Mouse (Mus musculus): ENCODE results near the gene Tbc1d9b.
A peak's percentile ranks its signal among the peaks of the same experiment; 100 is the strongest.
"Not testable (repeated sequence)": the region's sequence is repeated elsewhere in the genome, so short reads cannot be mapped to it uniquely, and the experiment has no call there.

Tbc1d9b gene

DNA sequence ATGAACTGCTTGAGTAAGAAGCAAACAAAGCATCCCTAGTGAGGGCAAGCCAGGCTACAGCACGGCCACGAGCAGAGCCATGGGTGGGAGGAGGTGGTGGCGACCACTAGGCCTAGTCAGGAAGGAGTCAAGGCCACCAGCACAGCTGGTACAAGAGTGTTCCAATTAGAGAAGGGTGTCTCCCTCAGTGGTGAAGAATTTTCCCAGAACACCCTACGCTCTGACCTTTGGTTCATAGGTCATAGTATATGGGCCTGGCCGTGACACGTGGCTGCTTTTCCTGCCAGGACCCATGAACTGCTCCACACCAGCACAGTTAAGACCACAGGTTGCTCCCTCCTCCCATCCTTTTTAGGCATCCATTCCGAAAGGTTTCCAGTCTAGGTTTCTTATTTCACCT, 8.4 kb downstream of the Tbc1d9b start:
- no peak for DNase-seq

DNA sequence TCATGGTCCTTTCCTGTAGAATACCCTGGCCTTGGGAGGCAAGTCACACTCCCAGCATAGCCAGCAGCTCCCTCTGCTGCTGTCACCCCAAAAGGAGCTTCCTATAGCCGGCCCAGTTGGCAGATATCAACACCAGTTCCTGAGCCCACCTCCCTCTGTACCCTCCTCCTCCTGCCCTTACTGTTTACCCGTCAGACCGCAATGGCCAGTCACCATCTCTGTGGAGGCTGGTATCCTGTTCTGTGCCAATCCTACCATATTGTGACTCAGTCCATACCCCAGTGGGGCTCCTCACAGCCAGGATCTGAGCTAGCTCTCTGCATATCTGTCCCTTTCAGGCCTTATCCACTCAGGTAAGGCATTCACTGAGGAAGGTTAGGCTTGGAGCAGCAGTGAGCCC, 14.3 kb downstream of the Tbc1d9b start:
- DNase-seq, result no peak

- DNase-seq, result no peak
Observed at GRCm38 (mm10) chr11:50146121-50146520, 14.9 kb downstream of the Tbc1d9b start.

GRCm38 (mm10) chr11:50147267-50147957, 16.2 kb downstream of the Tbc1d9b start:
- DNase-seq, result no peak

GRCm38 (mm10) chr11:50147958-50148476, 16.8 kb downstream of the Tbc1d9b start:
- DNase-seq, result peak; percentile 58

GRCm38 (mm10) chr11:50149200-50149599, 18.0 kb downstream of the Tbc1d9b start:
- no peak for DNase-seq

DNA sequence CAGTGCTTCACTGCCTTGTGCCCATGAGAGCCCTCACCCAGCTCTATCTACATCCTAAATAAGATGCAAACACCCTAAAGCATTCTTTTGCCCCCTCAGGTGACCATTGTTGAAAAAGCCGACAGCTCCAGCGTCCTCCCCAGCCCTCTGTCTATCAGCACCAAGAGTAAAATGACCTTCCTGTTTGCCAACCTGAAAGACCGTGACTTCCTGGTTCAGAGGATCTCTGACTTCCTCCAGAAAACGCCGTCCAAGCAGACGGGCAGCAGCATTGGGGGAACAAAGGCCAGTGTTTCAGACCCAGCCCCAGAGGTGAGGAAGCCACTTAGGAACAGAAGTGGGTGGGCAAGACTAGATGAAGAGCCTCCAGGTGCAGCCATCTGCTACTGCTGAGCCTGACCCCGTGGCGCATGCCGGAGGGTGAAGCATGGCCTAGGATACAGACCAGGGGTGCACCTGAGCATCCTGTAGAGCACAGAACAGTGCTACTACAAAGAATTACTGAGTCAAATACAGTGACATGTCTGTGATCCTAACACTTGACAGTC, 18.5 kb downstream of the Tbc1d9b start:
- no peak for DNase-seq

DNA sequence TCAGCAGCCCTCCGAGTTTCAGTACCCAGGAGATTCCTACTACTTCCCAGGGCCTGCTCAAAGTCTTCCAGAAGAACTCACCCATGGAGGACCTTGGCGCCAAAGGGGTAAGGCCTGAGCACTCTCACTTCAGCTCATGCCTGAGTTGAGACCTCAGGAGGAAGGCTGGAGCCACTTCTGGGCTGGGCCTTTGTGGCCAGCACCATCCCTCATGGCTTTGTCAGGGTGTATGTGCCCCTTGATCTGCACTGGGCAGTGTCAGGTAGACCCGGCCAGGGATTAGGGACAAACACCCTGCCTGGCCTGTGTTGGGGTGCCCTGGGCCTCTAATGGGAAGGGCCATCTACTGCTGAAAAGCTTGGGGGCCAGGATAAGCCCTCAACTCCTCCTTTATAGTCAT, 20.2 kb downstream of the Tbc1d9b start:
- no peak for DNase-seq

DNA sequence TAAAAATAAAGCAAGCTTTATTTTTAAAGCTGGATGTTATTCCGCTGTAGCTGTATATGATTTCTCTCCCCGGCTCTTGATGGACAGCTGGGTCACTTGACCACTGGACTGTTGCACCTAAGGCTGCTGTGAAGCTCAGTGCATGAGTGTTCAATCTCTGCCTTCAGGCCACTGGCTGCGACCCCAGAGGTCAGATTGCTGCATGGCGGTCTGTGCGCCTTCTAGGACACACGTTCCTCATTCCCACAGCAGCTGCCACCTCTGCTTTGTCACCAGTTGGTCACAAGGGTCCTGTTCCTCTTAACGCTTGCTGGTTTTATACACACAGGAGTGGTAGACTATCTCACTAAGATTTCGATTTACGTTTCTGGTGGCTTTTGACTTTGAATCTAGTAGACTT, 23.0 kb downstream of the Tbc1d9b start:
- DNase-seq, result no peak

DNA sequence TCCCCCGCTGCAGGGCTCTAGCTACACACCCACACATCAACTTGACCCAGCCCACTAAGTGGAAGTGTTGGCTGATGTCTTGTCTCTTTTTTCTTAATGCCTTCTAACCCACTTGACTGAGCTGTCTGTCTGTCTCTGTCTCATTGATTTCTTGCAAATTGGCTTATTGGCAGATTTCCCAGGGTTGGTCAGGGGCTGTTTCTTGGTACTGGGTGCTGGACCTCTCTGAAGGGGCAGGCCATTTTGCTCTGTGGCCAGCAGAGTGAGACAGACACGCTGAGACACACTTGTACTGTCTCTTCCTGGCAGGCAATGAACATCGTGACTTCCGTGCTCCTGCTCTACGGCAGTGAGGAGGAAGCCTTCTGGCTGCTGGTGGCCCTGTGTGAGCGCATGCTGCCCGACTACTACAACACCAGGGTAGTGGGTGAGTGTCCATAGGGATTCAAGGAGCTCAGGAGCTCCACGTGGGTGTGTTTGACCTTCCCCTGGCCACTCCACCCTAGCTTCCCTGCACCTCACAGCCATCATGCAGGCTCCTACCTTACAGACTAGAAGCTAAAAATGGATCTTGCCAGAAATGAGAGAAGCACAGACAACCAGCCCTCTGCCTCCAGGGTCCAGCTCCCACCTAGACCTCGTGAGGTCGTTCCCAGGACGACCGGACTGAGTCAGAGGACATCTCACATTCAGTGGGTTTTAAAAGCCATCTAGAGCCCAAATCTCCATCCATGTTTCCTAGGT, 23.8 kb downstream of the Tbc1d9b start:
- no peak for DNase-seq

GRCm38 (mm10) chr11:50155785-50156184, 24.6 kb downstream of the Tbc1d9b start:
- DNase-seq, result no peak

DNA sequence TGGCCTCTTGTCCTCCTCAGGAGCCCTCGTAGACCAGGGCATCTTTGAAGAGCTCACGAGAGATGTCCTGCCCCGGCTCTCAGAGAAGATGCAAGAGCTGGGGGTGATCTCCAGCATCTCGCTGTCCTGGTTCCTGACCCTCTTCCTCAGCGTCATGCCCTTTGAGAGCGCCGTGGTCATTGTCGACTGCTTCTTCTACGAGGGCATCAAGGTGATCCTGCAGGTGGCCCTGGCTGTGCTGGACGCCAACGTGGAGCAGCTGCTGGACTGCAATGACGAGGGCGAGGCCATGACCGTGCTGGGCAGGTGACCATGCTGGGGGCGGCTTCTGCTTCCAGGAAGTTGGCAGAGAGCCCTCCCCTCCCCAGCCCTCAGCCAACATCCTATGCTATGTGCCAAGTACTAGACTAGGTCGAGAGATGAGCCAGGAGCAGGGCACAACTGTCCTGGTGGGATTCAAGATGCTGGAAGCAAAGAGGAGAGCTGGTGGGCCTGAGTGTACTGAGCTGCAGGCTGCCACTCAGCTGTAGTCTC, 25.6 kb downstream of the Tbc1d9b start:
- DNase-seq, result no peak

DNA sequence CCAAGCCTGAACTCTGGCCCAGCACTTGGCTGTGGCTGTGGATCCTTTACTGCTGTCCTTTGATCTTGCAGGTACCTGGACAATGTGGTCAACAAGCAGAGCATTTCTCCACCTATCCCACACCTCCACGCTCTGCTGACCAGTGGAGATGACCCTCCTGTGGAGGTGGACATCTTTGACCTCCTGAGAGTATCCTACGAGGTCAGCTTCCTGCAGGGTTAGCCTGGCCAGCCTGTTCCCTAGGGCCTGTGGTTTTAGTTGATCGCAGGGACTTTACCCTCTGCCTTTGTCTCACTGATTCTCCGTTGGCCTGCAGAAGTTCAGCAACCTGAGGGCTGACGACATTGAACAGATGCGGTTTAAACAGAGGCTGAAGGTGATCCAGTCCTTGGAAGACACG, 27.1 kb downstream of the Tbc1d9b start:
- DNase-seq, result no peak

GRCm38 (mm10) chr11:50159347-50159746, 28.2 kb downstream of the Tbc1d9b start:
- DNase-seq, result no peak

DNA sequence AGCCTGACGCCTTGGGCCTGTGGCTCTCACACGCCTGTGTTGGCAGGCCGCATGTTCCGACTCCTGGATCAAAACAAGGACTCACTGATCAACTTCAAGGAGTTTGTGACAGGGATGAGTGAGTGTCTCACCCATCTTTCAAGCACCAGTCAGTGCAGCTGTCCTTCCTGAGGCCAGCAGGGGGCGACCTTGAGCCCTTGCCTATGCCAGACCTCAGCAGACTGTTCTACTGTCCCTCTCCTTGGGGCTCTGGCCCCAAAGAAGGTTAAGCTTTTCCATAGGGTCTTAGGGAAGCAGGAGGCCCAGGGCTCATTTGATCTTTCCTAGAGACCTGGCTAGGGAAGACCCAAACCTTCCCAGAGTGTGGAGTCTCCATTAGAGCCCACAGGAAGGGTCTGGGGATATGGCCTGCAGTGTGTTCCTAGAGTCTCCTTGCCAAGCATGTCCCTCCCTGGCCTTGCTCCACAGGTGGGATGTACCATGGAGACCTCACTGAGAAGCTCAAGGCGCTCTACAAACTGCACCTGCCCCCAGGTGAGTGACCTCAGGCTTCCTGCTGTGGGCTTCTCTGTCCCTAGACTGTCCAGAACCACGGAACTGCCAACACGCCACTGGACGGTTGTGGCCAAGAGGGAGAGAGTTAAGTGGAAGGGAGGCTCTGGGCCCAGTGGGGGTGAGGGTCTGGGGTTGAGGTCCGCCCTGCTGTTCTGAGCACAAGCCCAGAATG, 30.5 kb downstream of the Tbc1d9b start:
- DNase-seq, result peak; percentile 62

DNA sequence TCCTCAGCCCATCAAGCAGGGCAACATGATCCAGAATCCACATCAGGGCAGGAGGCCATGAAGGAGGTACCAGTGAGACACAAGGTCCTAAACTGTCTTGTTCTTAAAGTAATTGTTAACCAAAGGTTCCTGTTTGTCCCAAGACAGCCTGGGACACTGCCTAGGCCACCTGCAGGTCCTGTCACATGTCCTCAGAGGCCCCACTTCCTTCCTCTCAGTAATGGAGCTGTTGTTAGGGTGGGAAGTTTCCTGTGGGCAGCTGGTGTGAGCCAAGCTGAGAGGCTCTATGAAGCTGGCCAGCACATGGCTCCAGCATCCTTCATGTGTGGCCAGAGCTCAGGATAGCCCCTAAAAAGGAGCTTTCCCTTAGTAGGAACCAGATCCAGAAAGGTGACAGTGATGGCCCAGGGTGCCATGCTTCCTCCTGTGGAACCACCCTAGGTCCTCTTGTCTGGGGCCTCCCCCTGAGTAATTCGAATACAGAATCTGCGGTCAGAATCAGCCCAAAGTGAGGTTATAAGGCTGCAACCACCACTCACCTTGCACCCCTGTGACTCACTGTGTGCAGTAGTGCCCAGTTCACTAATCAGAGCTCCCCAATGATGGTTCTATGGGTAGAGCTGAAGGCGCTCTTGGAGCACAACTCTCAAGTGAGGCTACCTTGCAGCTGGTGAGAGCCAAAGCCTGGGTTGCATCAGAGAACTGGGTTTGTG, 31.3 kb downstream of the Tbc1d9b start:
- DNase-seq, result no peak

DNA sequence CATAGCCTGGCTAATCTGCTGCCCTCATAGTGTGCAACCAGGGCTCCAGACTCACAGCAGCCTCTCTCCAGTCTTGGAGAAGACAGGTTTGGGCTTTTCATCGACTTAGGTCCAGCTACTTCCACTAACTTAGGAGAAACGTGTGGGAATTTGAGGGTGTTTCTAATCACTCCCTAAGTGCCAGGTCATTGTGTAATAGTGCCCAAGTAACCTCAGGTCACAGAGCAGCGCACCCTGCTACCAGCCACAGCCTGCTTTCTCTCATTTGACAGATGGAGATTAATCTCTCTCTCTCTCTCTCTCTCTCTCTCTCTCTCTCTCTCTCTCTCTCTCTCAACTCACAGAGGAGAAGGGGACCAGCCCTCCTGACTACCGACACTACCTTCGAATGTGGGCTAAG, 37.2 kb downstream of the Tbc1d9b start:
- DNase-seq, result no peak

DNA sequence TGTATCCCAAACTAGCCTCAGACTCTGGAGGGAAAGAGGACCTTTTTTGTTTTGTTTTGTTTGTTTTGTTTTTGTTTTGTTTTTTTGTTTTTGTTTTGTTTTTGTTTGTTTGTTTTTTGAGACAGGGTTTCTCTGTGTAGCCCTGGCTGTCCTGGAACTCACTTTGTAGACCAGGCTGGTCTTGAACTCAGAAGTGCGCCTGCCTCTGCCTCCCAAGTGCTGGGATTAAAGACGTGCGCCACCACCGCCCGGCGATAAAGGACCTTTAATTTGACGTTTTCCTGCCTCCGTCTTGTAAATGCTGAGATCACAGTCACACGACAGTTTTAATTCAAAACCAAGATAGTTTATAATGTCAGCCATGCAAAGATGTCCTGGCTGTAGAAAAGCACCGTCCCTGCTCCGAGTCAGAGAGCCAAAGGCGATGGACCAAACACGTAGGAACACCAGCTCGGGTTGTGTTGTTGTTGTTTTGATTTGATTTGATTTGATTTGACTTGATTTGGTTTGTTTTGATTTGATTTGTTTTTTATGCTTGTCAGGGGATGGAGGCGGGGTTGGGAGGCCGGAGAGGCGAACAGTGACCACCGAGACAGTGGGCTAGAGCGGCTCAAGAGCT, 43.0 kb downstream of the Tbc1d9b start, which contains the start of gene Mrnip:
Mrnip (plus strand) TSS at position 334 of the 619 bp plus-strand sequence.
- not testable (repeated sequence) for DNase-seq

GRCm38 (mm10) chr11:50174730-50175187, 43.6 kb downstream of the Tbc1d9b start:
- DNase-seq, result peak; percentile 98

DNA sequence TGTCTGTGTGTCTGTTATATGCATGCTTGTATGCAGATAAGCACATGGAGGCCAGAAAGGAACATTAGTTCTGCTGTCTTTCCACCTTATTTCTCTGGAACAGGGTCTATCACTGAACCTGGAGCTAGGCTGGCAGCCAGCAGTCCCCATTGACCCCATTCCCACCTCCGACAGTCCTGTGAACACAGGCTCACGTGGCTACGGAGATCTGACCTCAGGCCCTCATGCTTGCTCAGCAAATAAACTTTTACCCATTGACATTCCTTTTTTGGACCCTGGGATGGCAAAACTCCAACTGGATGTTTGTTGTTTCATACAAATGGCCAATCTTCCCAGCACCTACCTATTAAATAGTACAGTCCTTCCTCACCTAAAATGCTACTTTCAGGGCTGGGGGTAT, 45.2 kb downstream of the Tbc1d9b start:
- DNase-seq, result peak; percentile 32

DNA sequence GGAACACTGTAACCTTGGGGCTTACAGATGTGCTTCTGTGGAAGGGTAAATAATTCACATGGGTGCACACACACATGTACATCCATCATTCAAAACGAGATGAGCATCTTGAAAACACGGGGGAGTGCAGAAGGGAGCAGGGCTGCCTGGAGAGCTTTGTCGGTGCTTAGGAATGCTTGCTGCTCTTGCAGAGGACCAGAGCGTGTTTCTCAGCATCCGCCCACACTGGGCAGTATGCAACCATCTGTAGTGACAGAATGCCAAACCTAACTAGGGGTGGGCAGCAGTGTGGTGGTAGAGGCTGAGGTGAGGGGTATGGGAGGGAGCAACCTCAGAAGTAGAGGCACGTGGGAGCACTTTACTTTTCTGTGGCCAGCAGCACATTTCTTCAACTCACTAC, 45.9 kb downstream of the Tbc1d9b start:
- no peak for DNase-seq

All from cerebellum, adult 9-10 months (tissue).